Mouse (Mus musculus): ENCODE data around the gene Zscan22. TPM values are rescaled to one million over a fixed set of nuclear protein-coding genes. Genes with fewer than 3 reads are reported as not detected.

The Zscan22 gene
- total and polyA plus RNA-seq, 2 experiments from 2014 or later = 2.5 to 7.7 TPM

GRCm38 (mm10) chr7:12887585-12887984 is 10.0 kb upstream of the Zscan22 start:
- Histone ChIP-seq H3K9ac (replicated peaks; ENCODE audit: low read length) (no peak overlapping the region), H3K4me3 (ENCODE audit: low read length) (no peak overlapping the region), H3K4me2 (ENCODE audit: low read depth, low read length) (no peak overlapping the region), H3K4me1 (ENCODE audit: insufficient read depth, low read length) (no peaks in the 10 kb centered on the region), H3K36me3 (ENCODE audit: insufficient read depth, low read length) (peaks cover 57% of the 10 kb centered on the region), H3K9me3 (ENCODE audit: low read length) (no peaks in the 10 kb centered on the region), H3K27ac (no peak overlapping the region), H3K27me3 (ENCODE audit: insufficient read depth, low read length) (no peaks in the 10 kb centered on the region)
- ATAC-seq (no peak), DNase-seq (ENCODE audit: low spot score) (no peak)
- 95% methylated on average over 5 of the region's 5 CpGs for WGBS
- no peak for TF ChIP-seq CTCF (IDR thresholded peaks at IDR 0.05; ENCODE audit: low read depth)

DNA sequence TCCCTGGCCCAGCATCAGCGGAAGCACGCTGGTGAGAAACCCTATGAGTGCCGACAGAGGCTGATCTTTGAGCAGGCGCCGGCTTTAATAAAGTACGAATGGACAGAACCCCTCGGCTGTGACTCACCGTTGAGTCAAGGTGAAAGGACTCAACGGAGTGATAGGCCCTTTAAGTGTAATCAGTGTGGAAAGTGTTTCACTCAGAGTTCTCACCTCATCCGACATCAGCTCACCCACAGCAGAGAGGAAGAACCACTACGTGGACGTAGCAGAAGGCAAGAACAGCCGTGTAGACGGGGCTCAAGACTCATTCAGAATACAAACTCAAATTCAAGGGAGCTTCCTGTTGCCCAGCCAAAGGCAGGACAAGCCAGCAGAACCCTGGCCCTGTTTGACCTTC is 6.7 kb upstream of the Zscan22 start:
- no peak for ATAC-seq
- peaks cover 50% of the 10 kb centered on the region for H3K36me3 ChIP-seq (ENCODE audit: insufficient read depth, low read length)
- no peak for DNase-seq (ENCODE audit: low spot score)
- no peak overlapping the region for H3K27ac ChIP-seq
- no peak for TF ChIP-seq CTCF (IDR thresholded peaks at IDR 0.05; ENCODE audit: low read depth)
- no peaks in the 10 kb centered on the region for H3K9me3 ChIP-seq (ENCODE audit: low read length)
- no peaks in the 10 kb centered on the region for H3K27me3 ChIP-seq (ENCODE audit: insufficient read depth, low read length)
- no peak overlapping the region for H3K9ac ChIP-seq (replicated peaks; ENCODE audit: low read length)
- no peaks in the 10 kb centered on the region for H3K4me1 ChIP-seq (ENCODE audit: insufficient read depth, low read length)
- no peak overlapping the region for H3K4me2 ChIP-seq (ENCODE audit: low read depth, low read length)
- H3K4me3 ChIP-seq (ENCODE audit: low read length) = no peak overlapping the region
- WGBS = 93% methylated on average over 14 of the region's 14 CpGs

DNA sequence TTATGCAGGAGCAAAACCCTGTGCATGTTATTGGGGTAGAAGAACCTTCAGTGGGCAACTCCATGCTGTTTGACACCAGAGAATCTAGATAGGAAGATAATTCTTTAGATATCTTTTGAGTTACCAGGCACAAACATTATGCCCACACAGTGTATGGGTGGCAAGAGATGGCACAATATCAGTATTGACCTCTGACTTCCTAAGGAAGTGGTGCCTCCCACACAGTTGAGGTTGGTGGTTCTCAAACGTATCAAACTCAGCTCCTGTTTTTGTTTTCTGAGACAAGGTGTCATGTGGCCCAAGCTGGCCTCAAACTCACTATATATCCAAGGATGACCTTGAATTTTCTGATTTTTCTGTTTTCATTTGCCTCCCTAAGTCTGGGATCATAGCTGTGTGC is 6.3 kb upstream of the Zscan22 start:
- H3K4me2 ChIP-seq (ENCODE audit: low read depth, low read length) = no peak overlapping the region
- no peak overlapping the region for H3K4me3 ChIP-seq (ENCODE audit: low read length)
- peaks cover 46% of the 10 kb centered on the region for H3K36me3 ChIP-seq (ENCODE audit: insufficient read depth, low read length)
- WGBS = 89% methylated on average over 1 of the region's 1 CpGs
- DNase-seq (ENCODE audit: low spot score) = no peak
- no peaks in the 10 kb centered on the region for H3K9me3 ChIP-seq (ENCODE audit: low read length)
- no peak overlapping the region for H3K27ac ChIP-seq
- H3K4me1 ChIP-seq (ENCODE audit: insufficient read depth, low read length) = no peaks in the 10 kb centered on the region
- no peak overlapping the region for H3K9ac ChIP-seq (replicated peaks; ENCODE audit: low read length)
- no peaks in the 10 kb centered on the region for H3K27me3 ChIP-seq (ENCODE audit: insufficient read depth, low read length)
- no peak for TF ChIP-seq CTCF (IDR thresholded peaks at IDR 0.05; ENCODE audit: low read depth)
- no peak for ATAC-seq

DNA sequence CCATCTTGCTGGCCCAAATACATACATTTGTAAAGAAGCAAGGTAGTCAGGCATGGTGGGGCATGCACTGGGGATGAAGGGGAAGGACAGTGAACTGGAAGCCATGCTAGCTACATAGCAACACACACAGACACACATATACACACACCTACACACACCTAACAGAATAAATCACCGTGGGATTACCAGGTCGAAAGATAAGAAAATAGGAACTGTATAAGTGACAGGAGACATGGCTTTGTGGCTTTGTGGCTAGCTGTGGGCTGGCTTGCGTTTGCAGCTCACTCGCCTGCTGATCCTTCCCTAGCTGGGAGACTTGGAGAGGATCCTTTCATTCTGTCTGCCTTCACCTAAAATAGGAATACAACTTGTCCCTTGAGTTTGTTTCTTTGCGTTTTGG is 3.9 kb downstream of the Zscan22 start:
- Histone ChIP-seq H3K27ac (no peak overlapping the region), H3K9ac (replicated peaks; ENCODE audit: low read length) (no peak overlapping the region), H3K27me3 (ENCODE audit: insufficient read depth, low read length) (no peaks in the 10 kb centered on the region), H3K4me2 (ENCODE audit: low read depth, low read length) (no peak overlapping the region), H3K9me3 (ENCODE audit: low read length) (no peaks in the 10 kb centered on the region), H3K4me3 (ENCODE audit: low read length) (no peak overlapping the region), H3K4me1 (ENCODE audit: insufficient read depth, low read length) (no peaks in the 10 kb centered on the region), H3K36me3 (ENCODE audit: insufficient read depth, low read length) (peaks cover 16% of the 10 kb centered on the region)
- ATAC-seq (no peak), DNase-seq (ENCODE audit: low spot score) (no peak)
- TF ChIP-seq CTCF (IDR thresholded peaks at IDR 0.05; ENCODE audit: low read depth) = no peak
- 92% methylated on average over 5 of the region's 5 CpGs for WGBS

DNA sequence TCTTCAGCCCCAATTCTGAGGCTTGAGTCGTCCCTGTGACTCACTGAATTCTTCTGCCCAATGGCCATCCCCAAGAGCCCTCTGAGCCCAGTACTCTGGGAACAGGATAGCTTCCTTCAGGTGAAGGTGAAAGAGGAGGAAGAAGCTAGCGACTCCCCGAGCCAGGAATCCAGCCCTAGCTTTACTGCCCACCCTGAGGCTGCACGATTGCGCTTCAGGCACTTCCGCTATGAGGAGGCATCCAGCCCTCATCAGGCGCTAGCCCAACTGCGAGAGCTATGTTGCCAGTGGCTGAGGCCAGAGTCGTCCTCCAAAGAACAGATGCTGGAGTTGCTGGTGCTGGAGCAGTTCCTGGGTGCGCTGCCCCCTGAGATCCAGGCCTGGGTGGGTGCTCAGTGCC is 6.0 kb downstream of the Zscan22 start:
- no peaks in the 10 kb centered on the region for H3K4me1 ChIP-seq (ENCODE audit: insufficient read depth, low read length)
- no peaks in the 10 kb centered on the region for H3K27me3 ChIP-seq (ENCODE audit: insufficient read depth, low read length)
- no peak overlapping the region for H3K27ac ChIP-seq
- peaks cover 36% of the 10 kb centered on the region for H3K36me3 ChIP-seq (ENCODE audit: insufficient read depth, low read length)
- ATAC-seq (no peak), DNase-seq (ENCODE audit: low spot score) (no peak)
- no peak for TF ChIP-seq CTCF (IDR thresholded peaks at IDR 0.05; ENCODE audit: low read depth)
- WGBS = 67% methylated on average over 10 of the region's 10 CpGs
- H3K4me3 ChIP-seq (ENCODE audit: low read length) = no peak overlapping the region
- no peak overlapping the region for H3K9ac ChIP-seq (replicated peaks; ENCODE audit: low read length)
- no peak overlapping the region for H3K4me2 ChIP-seq (ENCODE audit: low read depth, low read length)
- no peaks in the 10 kb centered on the region for H3K9me3 ChIP-seq (ENCODE audit: low read length)

DNA sequence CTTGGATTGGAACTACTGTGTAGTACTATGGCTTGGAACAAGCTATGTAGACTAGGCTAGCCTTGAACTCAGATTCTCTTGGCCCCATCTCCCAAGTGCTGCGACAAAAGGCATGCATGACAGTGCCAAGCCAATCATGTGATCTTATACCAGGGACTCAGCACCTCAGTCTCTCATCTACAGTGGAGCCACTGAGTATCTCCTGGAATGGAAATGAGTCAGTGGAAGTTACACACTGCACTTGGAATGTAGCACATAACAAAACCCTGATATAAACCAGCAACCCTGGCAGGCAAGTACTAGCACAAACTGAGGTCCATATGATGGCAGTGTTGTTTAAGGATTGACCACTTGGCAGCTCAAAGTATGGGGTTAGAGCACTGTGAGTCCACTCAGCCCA is 7.5 kb downstream of the Zscan22 start:
- no peak overlapping the region for H3K27ac ChIP-seq
- no peak overlapping the region for H3K4me2 ChIP-seq (ENCODE audit: low read depth, low read length)
- no peak overlapping the region for H3K4me3 ChIP-seq (ENCODE audit: low read length)
- H3K36me3 ChIP-seq (ENCODE audit: insufficient read depth, low read length) = peaks cover 38% of the 10 kb centered on the region
- H3K4me1 ChIP-seq (ENCODE audit: insufficient read depth, low read length) = no peaks in the 10 kb centered on the region; the same call in 1 of the 2 replicates
- no peaks in the 10 kb centered on the region for H3K27me3 ChIP-seq (ENCODE audit: insufficient read depth, low read length)
- DNase-seq (ENCODE audit: low spot score) (no peak), ATAC-seq (no peak)
- 93% methylated on average over 1 of the region's 1 CpGs for WGBS
- no peak for TF ChIP-seq CTCF (IDR thresholded peaks at IDR 0.05; ENCODE audit: low read depth)
- H3K9me3 ChIP-seq (ENCODE audit: low read length) = no peaks in the 10 kb centered on the region
- H3K9ac ChIP-seq (replicated peaks; ENCODE audit: low read length) = no peak overlapping the region

DNA sequence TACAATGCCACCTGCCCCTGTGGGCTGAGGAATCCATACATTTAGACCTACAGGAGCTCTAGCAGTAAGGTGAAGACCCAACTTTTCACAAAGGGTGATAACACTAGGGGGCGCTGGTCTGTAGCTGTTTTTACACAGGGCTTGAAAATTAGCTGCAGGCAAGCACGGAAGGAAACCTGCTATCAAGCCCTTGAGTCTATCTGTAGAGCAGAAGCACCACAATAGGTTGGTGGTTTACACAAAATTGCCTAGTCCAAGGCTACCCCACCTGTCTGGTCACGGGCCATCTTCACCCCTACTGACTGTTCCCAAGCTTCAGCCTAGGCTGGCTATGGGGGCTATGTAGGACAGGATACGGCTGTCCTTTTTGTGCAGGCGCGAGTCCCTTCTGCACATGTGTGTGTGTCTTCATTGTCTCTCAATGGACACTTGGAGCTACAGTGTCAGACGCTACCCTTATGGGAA is 11.9 kb downstream of the Zscan22 start:
- Histone ChIP-seq H3K27ac (peak overlapping the region; percentile 92), H3K4me1 (ENCODE audit: insufficient read depth, low read length) (no peaks in the 10 kb centered on the region; the same call in 1 of the 2 replicates), H3K9me3 (ENCODE audit: low read length) (no peaks in the 10 kb centered on the region), H3K4me3 (ENCODE audit: low read length) (peak overlapping the region; percentile 49), H3K4me2 (ENCODE audit: low read depth, low read length) (peak overlapping the region; percentile 66), H3K9ac (replicated peaks; ENCODE audit: low read length) (peak overlapping the region; percentile 50), H3K36me3 (ENCODE audit: insufficient read depth, low read length) (peaks cover 34% of the 10 kb centered on the region), H3K27me3 (ENCODE audit: insufficient read depth, low read length) (no peaks in the 10 kb centered on the region)
- TF ChIP-seq CTCF (IDR thresholded peaks at IDR 0.05; ENCODE audit: low read depth) = peak; percentile 78
- 38% methylated on average over 7 of the region's 7 CpGs for WGBS
- DNase-seq (ENCODE audit: low spot score) (peak; percentile 78), ATAC-seq (peak; percentile 33)
